Mouse (Mus musculus) adrenal gland (tissue): ENCODE measurements around the gene Npcd.

Experiments
- intact Hi-C: fragments of 180-260 bp; cut with DNase I; formaldehyde crosslinking; loops from one replicate; pipeline ENCODE4 v1.15.1; 2025

Gene Npcd

DNA sequence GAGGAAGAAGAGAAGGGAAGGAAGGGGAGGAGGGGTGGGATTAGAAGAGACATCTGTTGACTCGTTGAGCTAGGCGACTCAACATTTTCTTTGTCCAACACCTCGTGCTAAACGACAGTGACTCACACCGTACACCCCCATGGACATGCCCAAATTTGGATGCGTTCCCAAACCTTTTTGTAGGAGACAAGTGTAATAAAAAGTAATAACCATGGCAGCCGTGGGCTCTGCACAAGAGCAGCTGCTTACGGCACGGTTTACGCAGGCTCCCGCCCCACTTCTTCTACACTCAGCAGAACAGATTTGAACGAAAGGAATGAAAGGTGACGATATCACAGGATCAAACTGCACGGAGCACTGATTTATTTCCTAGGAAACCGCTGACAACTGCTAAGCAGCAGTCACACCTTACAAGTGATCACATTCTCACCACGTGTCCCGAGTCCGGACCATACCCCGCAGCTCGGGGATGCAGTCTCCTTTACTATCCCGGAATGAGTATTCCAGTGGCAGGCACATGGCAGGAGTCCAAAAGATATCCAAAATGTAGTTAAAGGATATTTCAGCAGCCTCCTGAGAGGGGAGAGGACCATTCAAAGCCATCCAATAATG lies 63.3 kb downstream of the Npcd start:
- intact Hi-C loops = no loop called here

DNA sequence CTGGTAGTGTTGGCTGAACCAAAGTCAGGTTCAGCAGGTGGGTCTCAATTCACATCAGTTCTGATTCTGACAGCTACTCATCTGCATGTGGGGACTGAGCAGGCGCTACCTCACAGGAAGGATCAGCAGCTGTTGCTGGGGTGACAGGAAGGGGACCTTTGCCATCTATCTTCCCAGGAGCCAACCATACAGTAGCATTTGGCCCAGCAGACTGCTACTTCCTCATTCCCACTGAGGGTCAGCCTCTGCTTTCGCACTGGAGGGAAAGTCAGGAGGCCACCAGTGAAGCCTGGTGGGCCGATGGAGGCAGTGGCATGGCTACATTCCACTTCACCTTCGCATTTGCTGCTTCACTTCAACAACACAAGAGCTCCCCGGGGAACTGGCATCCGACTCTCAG lies 65.7 kb downstream of the Npcd start:
- intact Hi-C loops = no loop called here

DNA sequence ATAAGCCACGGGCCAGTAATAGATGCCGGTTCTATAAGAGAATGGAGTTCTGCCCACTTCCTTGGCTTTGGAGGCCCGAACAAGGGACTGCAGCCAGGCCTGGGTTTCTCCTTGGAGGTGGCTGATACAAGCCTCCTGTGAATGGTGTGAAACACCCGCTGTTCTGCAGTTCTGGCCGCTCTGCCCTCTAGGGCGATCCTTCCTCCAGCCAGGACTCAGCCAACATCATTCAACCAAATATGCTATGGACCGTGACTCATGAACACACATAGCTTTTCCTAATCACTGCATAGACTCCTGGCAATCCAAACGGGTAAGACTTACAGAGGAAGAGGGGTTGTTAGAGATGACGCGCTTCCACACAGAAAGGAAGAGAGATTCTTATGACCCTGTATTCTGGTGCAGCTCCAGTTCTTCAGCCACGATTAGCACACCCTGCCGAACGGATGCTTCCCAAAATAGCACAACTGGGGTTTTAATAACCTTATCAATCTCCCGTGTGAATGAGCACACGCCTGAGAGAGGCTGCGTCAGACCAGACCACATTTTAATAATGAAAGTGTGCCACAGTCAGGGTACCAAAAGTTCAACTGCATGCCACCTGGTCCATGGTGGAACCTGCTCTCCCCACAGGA lies 66.6 kb downstream of the Npcd start:
- intact Hi-C loops = no loop called here

DNA sequence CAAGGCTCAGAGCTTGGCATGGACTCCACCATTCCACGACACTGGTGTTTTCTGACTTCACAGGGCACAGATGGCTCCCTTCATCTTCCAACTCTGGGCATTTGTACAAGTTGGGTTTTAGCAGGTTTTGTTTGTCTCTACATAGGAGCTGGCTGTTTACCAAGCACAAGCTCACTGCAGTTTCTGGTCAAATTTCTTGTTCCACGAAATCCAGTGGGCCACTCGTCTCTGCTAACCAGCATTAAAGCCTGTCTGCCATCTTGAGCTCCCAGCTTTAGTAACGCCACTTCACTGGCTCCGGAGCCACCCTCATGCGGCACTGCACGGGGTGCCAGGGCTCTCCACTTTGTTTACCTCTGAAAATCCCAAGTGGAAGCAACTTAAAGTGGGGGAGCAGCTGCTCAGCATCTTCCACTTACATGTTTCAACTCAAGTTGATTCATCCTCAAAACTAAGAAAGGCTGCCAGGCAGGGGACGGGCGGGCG lies 67.4 kb downstream of the Npcd start:
- intact Hi-C loops = no loop called here

DNA sequence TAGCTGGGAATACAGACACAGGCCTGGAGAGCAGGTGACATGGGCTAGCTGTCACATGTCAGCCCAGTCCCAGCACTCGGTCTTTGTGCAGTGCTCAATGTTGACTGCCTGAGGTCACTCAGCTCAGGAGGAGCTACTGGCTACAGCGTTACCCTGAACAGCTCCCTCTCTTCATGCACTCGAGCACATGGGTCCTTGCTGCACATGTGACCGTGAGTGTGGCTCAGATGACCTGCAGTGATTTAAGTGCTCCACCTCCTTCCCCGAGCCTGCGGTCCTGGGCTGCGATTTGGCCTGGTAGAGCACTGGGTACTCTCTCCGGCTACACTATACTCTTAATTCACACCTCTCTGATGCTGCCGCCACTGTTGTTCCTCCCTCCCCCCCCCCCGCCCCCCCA lies 67.9 kb downstream of the Npcd start:
- intact Hi-C loops = no loop called here

DNA sequence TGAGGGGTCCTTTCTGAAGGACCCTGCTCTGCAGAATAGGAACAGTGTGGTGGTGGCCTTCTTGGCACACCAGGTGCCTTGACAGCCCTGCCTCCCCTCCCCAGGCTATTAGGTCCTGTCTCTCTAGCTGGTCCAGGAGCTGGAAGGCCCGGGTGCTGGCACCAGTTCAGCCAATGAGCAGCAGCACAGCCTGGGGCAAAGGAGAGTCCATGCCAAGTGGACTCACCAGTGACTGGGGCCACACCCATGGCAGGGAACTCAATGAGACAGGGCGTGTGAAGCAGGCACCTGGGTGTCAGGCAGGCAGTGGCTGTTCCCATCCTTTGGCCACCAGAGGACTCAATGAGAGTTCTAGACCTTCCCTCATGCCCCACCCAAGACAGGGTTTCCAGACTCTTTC lies 68.7 kb downstream of the Npcd start:
- intact Hi-C loops = no loop called here

DNA sequence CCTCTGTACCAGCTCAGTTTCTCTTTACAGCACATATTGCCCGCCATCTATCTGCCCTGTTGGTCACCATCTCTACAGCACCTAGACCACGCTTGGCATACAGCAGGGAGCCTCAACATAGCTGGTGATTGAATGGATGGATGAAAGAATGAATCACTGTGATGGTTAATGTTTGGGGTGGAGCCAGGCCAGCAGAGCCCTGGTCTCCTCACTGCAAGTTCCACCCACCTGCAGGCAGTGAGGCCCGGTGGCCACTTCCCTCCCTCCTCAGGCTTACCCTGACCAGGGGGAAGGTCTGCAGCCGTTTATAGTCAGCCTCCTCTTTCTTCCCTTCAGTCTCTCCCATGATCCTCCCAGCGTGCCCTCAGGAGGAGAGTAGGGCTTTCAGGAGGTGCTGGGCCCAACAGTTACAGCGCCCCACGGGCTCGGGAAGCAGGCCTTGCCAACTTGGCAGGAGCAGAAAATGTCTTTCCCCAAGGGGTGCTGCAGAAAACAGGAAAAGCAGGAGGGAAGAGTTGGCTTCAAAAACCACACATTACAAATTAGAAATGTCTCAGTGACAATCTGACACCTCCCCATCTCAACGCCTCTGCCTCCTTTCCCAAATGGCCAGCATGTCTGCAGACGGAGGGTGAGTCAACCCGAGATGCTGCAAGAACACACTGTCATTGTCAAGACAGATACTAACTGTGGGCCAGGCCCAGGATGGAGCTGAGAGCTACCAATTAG lies 69.3 kb downstream of the Npcd start:
- intact Hi-C loops = no loop called here

DNA sequence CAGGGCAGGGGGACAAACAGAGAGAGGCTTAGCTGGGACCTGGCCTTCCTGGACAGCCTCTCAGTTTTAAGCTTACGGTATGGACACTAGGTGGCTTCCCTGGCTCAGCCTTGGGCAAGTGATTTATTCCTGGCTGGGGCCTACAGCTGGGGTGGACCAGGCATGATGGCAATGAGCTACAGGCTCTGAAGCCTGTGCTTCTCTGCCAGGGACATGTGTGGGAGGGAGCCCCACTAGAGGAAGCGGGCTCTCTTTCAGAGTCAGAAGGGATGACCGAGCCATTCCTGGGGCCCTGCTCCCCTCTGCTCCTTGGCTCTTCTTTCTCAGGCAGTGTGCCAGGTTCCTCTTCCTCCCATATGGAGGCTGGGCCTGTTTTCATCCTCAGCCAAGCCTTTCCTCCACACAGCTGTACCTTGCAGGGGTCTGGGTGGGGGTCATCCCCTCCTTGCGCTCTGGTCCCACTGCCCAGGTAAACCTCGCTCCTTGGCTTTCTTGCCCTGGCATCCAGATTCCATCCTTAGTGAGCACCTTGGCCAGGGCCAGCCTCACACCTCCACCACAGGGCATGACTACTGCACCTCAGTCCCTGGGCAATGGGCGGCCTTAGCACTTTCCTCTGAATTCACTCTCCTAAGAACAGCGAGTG lies 70.3 kb downstream of the Npcd start:
- intact Hi-C loops = no loop called here

DNA sequence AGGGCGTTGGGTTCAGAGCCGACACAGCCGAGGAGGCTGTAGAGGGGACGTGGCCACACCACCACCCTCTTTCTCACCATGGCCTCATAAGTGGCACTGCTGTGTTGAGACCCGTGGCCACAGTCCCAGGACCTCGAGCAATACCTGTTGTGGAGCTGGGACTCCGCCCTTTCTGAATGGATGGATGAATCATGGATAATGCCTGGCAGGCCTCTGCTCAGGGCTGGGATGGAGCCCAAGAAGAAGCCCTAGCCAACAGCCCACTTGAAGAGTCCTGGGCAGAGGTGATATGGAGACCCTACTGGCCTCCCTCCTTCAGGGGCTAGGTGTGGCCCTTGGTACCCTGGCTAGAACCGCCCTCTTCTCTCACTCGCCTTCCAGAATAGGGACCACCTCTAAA lies 71.0 kb downstream of the Npcd start:
- intact Hi-C loops = no loop called here

DNA sequence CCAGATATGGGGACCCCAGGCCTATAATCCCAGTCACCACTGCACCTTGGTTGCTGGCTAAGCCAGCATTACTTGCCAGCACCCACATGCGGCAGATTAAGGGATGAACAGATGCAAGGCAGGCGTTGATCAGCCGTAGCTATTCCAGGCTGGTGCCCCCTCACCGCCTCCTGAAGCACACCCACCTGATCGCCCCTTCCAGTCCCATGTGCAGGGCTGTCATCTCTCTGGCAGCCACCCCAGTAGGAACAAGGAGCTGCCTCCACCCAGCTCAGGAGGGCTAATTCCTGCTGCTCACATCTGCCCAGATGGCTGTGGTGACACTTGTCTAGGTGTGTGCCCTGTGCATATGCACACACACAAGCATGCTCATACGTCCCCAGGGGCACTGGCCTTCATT lies 73.1 kb downstream of the Npcd start:
- intact Hi-C loops = no loop called here

DNA sequence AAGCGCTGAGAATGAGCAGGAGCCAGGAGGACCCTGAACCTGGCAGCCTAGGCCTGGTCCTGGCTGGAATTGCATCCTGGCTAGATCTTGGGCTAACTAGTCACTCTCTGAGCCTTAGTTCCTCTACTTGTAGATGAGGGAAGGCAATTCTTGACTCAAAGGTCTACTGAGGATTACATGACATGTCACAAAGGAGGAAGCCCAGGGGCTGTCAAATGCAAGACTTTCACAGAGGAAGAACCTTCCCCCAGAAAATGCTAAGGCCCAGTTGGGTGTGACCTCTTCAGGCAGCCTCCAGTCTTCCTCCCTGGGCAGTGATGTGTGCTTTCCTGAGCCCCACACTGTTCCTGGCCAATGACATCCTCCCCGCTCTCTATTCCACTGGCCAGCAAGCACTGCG lies 76.9 kb downstream of the Npcd start:
- intact Hi-C loops = loop anchor here (5.0 kb wide), 1 partner anchor 50 kb away; no protein-coding TSS in a partner anchor

DNA sequence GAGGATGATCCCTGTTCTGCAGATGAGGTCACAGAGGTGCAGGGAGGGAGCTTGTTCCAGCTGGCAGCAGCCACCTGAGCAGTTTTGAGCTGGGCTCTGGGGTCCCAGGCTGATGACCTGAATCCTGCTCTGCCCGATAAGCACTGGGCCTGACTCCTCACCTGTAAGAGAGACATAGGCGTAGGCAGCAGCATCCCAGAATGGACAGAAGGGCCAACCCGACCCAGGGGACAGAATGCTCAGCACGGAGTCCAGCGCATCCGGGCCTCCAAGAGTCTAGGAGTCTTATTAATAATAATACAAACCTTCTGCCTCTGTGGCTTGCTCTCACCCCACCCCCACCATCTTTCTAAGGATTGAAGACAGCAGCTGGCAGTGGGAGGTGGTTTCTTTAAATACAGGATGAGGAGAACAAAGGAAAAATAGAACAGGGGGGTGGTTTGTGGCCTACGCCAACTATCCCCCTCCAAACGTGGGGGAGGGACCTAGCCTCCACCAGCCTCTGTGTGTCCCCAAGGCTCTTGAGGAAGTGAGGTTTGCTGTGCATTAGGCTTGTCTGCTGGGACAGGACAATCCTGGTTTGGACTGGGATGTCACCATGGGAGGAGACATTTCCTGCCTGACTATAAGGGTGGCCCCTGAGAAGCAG lies 77.9 kb downstream of the Npcd start:
- intact Hi-C loops = loop anchor here (5.0 kb wide), 1 partner anchor 51 kb away; no protein-coding TSS in a partner anchor

DNA sequence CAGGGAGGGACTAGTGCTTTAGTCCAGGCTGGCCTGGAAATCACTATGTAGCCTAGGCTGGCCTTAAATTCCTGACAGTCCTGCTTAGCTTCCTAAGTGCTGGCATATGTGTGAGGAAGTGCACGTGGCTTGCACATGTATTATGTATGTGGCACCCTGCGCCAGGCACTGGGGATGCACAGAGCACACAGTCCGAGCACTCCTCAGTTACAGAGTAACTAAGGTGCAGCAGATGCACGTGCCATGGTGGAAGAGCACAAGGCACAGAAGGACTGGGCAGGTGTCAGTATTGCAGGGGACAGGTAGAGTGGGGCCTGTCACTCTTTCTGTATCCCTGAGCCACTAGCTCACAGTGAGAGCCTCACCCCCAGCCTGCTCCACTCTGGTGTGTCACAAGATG lies 78.9 kb downstream of the Npcd start:
- intact Hi-C loops = loop anchor here (5.0 kb wide), 1 partner anchor 52 kb away; no protein-coding TSS in a partner anchor

DNA sequence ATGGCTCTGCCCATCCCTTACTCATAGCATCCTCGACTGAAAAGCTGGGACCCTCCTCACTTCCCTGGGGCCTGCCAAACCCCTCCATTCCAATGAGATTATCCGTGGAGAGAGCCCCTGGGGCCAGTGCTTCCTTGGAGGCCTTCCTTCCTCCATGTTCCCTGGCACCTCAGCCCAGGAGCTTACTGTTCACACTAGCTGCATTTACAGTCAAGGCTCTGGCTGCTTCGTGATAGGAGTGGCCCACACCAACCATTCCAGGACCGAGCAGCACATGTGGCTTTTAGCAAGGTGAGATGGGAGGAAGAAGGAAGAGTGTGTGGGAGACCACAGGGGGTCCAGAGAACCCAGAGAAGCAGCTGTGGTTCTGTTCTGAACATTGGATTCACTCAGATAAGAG lies 80.2 kb downstream of the Npcd start:
- intact Hi-C loops = loop anchor here (5.0 kb wide), 1 partner anchor 78 kb away; the partner anchor contains the start of genes Cbx6 and Npcd

DNA sequence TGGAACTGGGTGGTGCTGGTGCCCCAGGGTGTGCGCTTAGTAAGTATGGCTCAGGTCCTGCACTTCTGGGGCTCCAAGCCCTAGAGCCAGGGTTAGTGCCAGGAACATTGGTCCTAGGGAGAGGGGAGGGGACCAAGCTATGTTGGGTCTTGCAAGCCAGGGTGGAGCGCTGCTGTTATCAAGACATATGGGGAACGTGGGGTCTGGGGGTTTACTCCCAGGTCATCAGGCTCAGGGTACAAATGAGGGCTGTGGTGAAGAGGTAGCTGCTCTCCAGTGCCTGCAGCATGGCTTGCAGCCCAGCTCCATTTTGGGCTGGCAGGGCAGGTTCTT lies 80.7 kb downstream of the Npcd start:
- intact Hi-C loops = loop anchor here (5.0 kb wide), 1 partner anchor 79 kb away; the partner anchor contains the start of genes Cbx6 and Npcd

DNA sequence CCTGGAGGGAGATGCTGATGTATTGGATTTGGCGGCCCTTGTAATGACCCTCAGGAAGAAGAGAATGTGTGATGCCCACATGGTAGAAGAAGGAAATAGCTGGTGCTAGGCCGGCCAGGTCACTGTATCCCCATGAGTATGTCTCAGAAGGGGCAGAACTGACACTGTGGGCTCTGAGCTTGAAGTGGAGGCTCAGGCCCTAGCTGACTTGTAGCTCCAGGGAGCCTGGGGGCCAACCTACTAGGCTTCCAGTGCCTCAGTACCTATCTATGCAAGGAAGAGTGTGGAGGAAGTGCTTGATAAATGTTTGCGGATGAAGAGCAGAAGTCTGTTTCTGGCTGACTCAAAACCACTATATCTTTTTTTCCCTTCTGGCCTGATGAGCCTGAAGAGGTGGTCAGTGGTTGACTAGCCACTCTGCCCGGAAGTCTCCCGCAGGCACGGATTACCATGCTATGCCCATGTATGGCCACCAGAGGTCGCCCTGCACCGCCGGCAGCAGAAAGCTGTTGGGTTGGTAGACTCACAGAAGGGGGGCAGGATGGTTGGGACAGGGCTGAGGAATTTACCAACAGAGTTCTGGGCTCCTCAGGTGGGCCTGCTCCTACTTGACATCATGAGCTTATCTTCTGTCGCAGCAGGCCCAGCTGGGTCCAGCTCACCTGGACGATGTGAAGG lies 81.2 kb downstream of the Npcd start:
- intact Hi-C loops = loop anchor here (5.0 kb wide), 1 partner anchor 79 kb away; the partner anchor contains the start of genes Cbx6 and Npcd

DNA sequence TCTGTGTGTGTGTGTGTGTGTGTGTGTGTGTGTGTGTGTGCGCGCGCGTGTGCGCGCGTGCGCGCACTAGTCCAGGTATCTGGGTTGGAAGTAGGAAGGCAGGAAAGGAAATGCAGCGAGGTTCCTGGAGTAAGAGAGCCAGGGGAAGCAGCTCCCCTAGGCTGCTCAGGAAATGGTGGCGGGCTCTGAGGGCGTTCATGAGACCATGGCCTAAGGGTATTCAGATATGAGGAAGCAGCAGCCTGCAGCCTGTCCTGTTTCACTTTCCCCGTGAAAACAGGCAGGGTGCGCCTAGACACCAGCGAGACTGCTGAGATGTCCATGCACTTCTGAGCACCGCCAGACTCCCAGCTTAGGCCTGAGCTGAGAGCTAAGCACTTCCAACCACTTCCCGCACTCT lies 82.3 kb downstream of the Npcd start:
- intact Hi-C loops = loop anchor here (5.0 kb wide), 1 partner anchor 81 kb away; the partner anchor contains the start of genes Cbx6 and Npcd

DNA sequence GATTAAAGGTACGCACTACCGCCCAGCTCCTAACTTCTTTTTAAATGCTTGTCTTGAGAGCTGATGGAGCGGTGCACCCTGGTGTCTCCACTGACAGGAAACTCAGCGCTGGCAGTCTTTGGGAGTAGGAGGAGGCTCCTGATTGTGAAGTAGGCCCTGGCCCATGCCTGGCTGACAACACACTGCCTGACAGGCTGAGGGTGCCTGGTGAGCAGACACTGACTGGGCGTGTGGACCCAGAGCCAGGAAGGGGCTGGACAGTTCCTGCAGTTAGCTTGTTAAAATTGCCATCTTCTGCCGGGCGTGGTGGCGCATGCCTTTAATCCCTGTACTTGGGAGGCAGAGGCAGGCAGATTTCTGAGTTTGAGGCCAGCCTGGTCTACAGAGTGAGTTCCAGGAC lies 83.8 kb downstream of the Npcd start:
- intact Hi-C loops = loop anchor here (5.0 kb wide), 1 partner anchor 82 kb away; the partner anchor contains the start of genes Cbx6 and Npcd

DNA sequence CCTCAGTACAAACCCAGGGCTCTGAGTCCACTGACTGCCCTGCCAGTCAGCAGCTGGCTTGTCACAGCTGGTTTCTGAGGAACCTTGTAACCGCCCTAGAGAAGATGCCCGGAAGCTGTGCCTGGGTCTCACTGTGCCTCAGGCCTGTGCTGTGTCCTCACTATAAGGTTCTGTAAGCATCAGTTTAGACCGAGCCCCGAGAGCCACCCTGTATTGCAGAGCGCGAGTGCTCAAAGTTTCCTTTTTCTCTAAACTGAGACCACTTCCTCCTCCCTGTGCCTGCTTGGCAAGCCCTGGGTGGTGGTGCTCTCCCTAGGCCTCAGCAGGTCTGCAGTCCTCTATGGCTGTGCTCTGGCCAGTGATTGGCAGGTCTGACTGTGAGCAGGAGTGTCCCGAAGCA lies 84.9 kb downstream of the Npcd start:
- intact Hi-C loops = no loop called here

DNA sequence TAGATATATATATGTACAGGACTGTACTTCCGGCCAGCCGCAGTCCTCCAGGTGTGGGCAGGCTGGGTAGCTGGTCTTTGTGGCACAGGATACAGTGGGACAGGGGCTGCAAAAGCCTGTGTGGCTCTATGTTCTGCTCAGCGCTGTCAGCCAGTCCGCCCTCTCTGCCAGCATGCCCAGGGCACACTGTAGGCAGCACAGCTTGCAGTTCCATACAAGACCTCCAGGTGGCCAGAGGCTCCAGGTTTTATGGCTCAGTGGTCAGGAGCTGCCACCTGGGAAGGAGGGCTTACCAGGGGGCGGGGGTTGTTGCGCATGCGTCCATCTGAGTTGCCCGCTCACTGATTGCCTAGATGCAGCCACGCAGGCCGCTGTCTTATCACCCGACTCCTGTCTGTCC lies 86.0 kb downstream of the Npcd start:
- intact Hi-C loops = no loop called here

DNA sequence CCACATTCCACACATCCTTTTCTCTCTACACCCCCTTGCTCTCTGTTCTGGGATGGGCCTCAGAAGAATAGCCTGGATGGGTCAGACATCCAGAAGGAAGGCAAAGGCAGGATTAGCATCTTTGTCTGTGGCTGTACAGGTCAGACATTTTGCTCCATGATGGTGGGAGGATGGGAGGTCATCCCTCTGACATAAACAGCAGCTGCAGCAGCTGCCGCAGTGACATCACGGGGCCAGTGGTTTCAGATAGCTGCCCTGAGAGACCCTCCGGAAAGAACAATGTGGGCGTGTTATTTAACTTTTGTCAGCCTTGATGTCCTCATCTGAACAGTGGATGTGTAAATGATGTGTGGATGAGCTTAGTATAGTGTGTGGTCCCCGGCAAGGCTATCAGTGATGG lies 88.2 kb downstream of the Npcd start:
- intact Hi-C loops = no loop called here
